Mouse (Mus musculus) neural tube, embryonic 11.5 days (tissue): ENCODE measurements around the gene Map7. TPM values are rescaled to one million over a fixed set of nuclear protein-coding genes. Genes with fewer than 3 reads are reported as not detected.

Experiments used
- ATAC-seq: fragments of 200-750 bp; cut with Nextera tagmentation; 2 replicates; pipeline ENCODE4 v1.8.0; 2017; ENCODE audit warnings: moderate number of reproducible peaks, mild to moderate bottlenecking, moderate TSS enrichment, moderate library complexity; ENCODE audit not compliant: insufficient read depth, low FRiP score, low TSS enrichment
- DNase-seq: peaks from one replicate; pipeline ENCODE4 v3.0.0-alpha.2; 2015; ENCODE audit warnings: low spot score
- H3K27ac ChIP-seq: fragments of 300-500 bp; sonication (generic); 2 replicates; pipeline ENCODE4 v1.5.1; 2014; ENCODE audit warnings: low read depth, mild to moderate bottlenecking, low read length
- H3K27me3 ChIP-seq: fragments of 300-500 bp; sonication (generic); 2 replicates; pipeline ENCODE4 v1.6.1; 2014; ENCODE audit warnings: mild to moderate bottlenecking, low read length, mixed read lengths; ENCODE audit not compliant: control insufficient read depth, insufficient read depth
- H3K36me3 ChIP-seq: fragments of 300-500 bp; sonication (generic); 2 replicates; pipeline ENCODE4 v1.6.1; 2014; ENCODE audit warnings: mild to moderate bottlenecking, low read length, moderate library complexity, mixed read lengths; ENCODE audit not compliant: control insufficient read depth, insufficient read depth
- H3K4me1 ChIP-seq: fragments of 300-500 bp; sonication (generic); 2 replicates; pipeline ENCODE4 v1.6.1; 2014; ENCODE audit warnings: low read length, mixed read lengths; ENCODE audit not compliant: control insufficient read depth, insufficient read depth
- H3K4me2 ChIP-seq: fragments of 300-500 bp; sonication (generic); 2 replicates; pipeline ENCODE4 v1.6.1; 2014; ENCODE audit warnings: low read depth, mild to moderate bottlenecking, moderate library complexity
- H3K4me3 ChIP-seq: fragments of 300-500 bp; sonication (generic); 2 replicates; pipeline ENCODE4 v1.5.1; 2014; ENCODE audit warnings: low read depth, low read length
- H3K9ac ChIP-seq: fragments of 300-500 bp; sonication (generic); 2 replicates; pipeline ENCODE4 v1.6.1; 2014; ENCODE audit warnings: mild to moderate bottlenecking, low read length
- H3K9me3 ChIP-seq: fragments of 300-500 bp; sonication (generic); 2 replicates; pipeline ENCODE4 v1.6.1; 2016; ENCODE audit warnings: low read length; ENCODE audit not compliant: control insufficient read depth
- WGBS: fragments of 180-500 bp; shearing (Covaris S2); extraction: QIAGEN DNeasy Blood & Tissue Kit; methylation state at CpG from one replicate; pipeline ENCODE4 v1.1.7; 2014; 5-methylcytosine and 5-hydroxymethylcytosine counted together
- polyA plus RNA-seq: library from polyadenylated mRNA; unstranded; fragments of >200 nt; fragmentation: Nextera tagmentation; extraction: Ambion mirVana; gene quantifications from 2 replicates; pipeline ENCODE4 v1.2.1, GENCODE M21; 2014

Gene Map7
- polyA plus RNA-seq, 1 experiment from 2014 or later, result 5.4 TPM

DNA sequence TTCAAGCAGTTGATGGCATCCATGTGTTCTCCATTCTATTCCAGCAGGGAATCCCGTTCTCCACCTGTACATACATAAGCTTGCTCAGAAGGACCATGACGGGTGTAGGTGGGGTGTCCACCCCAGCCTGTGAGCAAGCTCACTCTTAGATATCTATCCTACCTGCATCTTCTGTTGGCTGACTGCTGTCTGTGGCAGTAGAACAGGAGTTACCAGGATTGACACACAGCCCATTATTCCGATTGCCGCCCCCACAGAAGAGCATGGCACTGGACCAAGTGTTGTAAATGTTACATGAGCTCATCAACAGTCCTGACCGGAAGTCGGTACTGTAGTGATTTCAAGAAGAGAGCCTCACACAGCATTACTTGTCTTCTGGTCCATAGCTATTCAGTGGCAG lies 92.6 kb downstream of the Map7 start:
- no peak overlapping the region for H3K4me2 ChIP-seq
- no peaks in the 10 kb centered on the region for H3K9me3 ChIP-seq
- 92% methylated on average over 6 of the region's 6 CpGs for WGBS
- H3K4me1 ChIP-seq, result no peaks in the 10 kb centered on the region; the same call in 1 of the 2 replicates
- H3K36me3 ChIP-seq, result no peaks in the 10 kb centered on the region
- no peak overlapping the region for H3K4me3 ChIP-seq
- H3K27me3 ChIP-seq, result no peaks in the 10 kb centered on the region
- H3K27ac ChIP-seq, result no peak overlapping the region
- H3K9ac ChIP-seq, result no peak overlapping the region
- no peak for DNase-seq
- ATAC-seq, result no peak

DNA sequence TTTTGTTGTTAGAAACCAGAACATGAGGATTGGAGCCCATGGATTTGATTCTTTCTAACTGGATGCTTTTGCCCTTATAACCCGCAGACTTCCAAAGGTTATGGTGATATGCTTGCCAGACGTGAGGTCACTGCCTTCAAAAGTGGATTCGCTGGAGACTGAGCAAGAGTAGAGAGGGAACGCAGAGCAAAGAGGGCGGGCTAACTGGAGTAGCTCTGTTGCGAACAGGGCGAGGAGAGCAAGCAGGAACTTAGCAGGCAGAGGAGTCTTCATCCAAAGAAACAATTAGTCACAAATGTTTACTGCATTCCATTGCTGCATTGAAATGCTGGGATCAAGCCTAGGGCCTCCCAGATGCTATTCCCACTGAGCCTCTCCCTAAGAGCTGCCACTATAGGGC lies 95.0 kb downstream of the Map7 start:
- no peaks in the 10 kb centered on the region for H3K9me3 ChIP-seq
- no peak overlapping the region for H3K27ac ChIP-seq
- 81% methylated on average over 7 of the region's 7 CpGs for WGBS
- no peaks in the 10 kb centered on the region for H3K36me3 ChIP-seq
- no peak overlapping the region for H3K4me3 ChIP-seq
- no peaks in the 10 kb centered on the region for H3K27me3 ChIP-seq
- no peak for ATAC-seq
- no peak overlapping the region for H3K4me2 ChIP-seq
- no peak for DNase-seq
- no peaks in the 10 kb centered on the region; the same call in 1 of the 2 replicates for H3K4me1 ChIP-seq
- no peak overlapping the region for H3K9ac ChIP-seq

DNA sequence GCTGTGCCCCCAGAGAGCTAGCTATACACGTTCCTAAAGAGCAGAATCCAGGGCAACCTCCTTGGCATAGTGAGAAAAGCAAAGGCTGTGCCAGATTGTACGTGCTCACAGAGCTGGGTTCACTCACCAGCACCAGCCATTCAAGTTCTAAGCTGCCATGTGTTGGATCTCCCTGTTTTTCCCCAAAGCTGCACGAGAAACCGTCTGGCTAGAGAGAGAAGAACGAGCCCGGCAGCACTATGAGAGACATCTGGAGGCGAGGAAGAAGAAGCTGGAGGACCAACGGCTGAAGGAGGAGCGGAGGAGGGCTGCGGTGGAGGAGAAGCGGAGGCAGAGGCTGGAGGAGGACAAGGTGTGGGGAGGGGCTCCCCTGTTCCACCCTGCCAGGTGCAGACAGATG lies 96.8 kb downstream of the Map7 start:
- ATAC-seq (no peak), DNase-seq (no peak)
- no peak overlapping the region for H3K9ac ChIP-seq
- H3K27ac ChIP-seq, result no peak overlapping the region
- no peaks in the 10 kb centered on the region for H3K36me3 ChIP-seq
- no peaks in the 10 kb centered on the region for H3K9me3 ChIP-seq
- H3K27me3 ChIP-seq, result no peaks in the 10 kb centered on the region
- H3K4me2 ChIP-seq, result no peak overlapping the region
- no peak overlapping the region for H3K4me3 ChIP-seq
- 91% methylated on average over 11 of the region's 11 CpGs for WGBS
- no peaks in the 10 kb centered on the region; the same call in 1 of the 2 replicates for H3K4me1 ChIP-seq

DNA sequence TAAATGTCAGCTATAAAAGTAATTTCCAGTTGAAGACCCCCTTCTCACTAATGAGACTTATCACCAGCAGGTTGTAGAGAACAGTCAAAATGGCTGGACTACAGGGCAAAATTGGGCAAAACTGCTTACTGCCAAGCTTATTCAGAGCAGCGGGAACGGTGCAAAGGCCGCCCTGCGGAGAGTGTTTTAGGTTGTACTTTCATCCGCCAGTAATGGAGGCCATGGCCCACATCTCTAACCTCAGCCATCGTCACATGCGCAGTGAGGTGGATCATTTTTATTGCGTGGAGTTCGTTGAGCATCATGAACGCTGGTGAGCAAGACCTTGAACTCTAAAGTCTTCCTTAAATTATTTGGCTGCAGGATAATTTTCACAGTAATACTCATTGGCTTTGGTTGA lies 100.8 kb downstream of the Map7 start:
- no peak for DNase-seq
- H3K4me1 ChIP-seq, result no peaks in the 10 kb centered on the region
- no peak overlapping the region for H3K4me2 ChIP-seq
- H3K27ac ChIP-seq, result no peak overlapping the region
- no peaks in the 10 kb centered on the region for H3K9me3 ChIP-seq
- H3K27me3 ChIP-seq, result no peaks in the 10 kb centered on the region
- no peaks in the 10 kb centered on the region for H3K36me3 ChIP-seq
- 94% methylated on average over 10 of the region's 10 CpGs for WGBS
- H3K4me3 ChIP-seq, result no peak overlapping the region
- no peak overlapping the region for H3K9ac ChIP-seq
- no peak for ATAC-seq

DNA sequence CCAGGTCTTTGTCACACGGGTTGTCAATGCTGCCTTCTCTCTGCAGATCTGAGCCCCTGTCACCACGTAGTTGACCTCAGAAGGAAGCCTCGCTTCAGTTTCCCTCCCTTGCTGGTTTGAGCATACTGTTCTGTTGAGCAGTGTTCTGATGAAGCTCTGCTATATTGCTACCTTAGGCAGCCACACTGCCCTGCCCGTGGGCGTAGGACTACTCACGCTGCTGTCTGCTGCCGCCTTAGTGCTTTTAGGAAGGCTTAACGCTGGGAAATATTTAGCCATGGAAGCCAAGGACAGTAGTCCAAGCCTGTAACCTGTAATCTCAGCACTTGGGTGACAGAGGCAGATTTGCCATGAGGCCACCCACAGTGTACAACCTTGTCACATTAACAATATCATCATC lies 107.3 kb downstream of the Map7 start:
- no peak overlapping the region for H3K4me2 ChIP-seq
- H3K9me3 ChIP-seq, result no peaks in the 10 kb centered on the region
- H3K36me3 ChIP-seq, result no peaks in the 10 kb centered on the region
- DNase-seq (no peak), ATAC-seq (no peak)
- H3K4me1 ChIP-seq, result no peaks in the 10 kb centered on the region
- no peaks in the 10 kb centered on the region for H3K27me3 ChIP-seq
- H3K4me3 ChIP-seq, result no peak overlapping the region
- H3K27ac ChIP-seq, result no peak overlapping the region
- no peak overlapping the region for H3K9ac ChIP-seq
- WGBS, result 93% methylated on average over 8 of the region's 8 CpGs

DNA sequence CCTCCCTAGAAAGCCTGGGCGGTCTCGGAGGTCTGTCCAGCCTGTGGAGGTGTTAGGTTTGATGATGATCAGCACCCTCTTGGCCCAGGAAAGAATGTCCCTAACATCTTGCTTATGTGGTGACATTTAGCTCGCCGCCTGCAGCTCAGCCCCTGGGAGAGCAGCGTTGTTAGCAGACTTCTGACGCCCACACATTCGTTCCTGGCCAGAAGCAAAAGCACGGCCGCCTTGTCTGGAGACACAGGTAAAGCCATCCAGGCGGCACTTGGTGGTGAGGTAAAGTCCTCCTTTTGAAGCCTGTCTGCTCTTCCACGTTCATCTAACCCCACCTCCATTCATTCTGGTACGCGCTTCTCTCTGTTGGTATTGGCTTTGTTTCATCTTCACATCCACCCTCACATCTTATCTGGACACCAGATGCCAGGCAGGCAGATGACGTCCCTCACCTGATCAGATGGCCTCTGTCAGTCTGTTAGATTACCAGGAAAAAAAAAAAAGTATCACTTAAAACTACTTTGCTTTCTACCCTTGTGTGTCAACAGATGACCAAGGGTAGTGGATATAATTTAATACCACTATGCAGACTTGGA lies 108.9 kb downstream of the Map7 start:
- no peak overlapping the region for H3K9ac ChIP-seq
- H3K9me3 ChIP-seq, result no peaks in the 10 kb centered on the region
- ATAC-seq (no peak), DNase-seq (no peak)
- H3K4me3 ChIP-seq, result no peak overlapping the region
- H3K27ac ChIP-seq, result no peak overlapping the region
- H3K36me3 ChIP-seq, result no peaks in the 10 kb centered on the region
- H3K4me2 ChIP-seq, result no peak overlapping the region
- 92% methylated on average over 14 of the region's 14 CpGs for WGBS
- no peaks in the 10 kb centered on the region for H3K27me3 ChIP-seq
- H3K4me1 ChIP-seq, result no peaks in the 10 kb centered on the region

GRCm38 (mm10) chr10:20257721-20258720 lies 109.8 kb downstream of the Map7 start:
- no peak overlapping the region for H3K4me2 ChIP-seq
- DNase-seq (no peak), ATAC-seq (no peak)
- no peaks in the 10 kb centered on the region for H3K4me1 ChIP-seq
- no peak overlapping the region for H3K4me3 ChIP-seq
- 88% methylated on average over 15 of the region's 15 CpGs for WGBS
- H3K27me3 ChIP-seq, result no peaks in the 10 kb centered on the region
- H3K9me3 ChIP-seq, result no peaks in the 10 kb centered on the region
- H3K36me3 ChIP-seq, result no peaks in the 10 kb centered on the region
- H3K27ac ChIP-seq, result no peak overlapping the region
- no peak overlapping the region for H3K9ac ChIP-seq

DNA sequence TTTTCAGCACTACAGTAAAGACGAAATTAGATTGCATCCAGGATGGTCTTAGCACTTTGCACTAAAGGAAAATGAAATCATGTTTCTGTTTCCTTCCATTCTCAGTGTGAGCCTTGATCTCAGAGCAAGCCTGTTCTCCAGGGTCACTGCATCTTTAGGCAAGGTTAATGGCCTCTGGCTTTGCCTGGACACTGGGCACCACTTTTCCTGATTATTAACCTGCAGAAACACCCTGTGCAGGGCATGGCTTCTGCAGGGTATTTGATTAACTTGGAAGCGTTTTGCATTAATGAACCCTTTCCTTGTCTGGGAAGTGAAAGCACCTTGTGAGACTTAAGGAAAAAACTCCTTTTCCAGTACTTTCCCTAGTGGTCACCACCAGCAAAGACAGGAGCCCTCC lies 111.2 kb downstream of the Map7 start:
- Histone ChIP-seq H3K27me3 (no peaks in the 10 kb centered on the region), H3K4me1 (no peaks in the 10 kb centered on the region), H3K4me2 (no peak overlapping the region), H3K9ac (no peak overlapping the region), H3K27ac (no peak overlapping the region), H3K36me3 (no peaks in the 10 kb centered on the region), H3K9me3 (no peaks in the 10 kb centered on the region), H3K4me3 (no peak overlapping the region)
- no peak for ATAC-seq
- DNase-seq, result no peak
- 83% methylated on average over 2 of the region's 2 CpGs for WGBS

GRCm38 (mm10) chr10:20262896-20263295 lies 114.6 kb downstream of the Map7 start:
- Histone ChIP-seq H3K27me3 (no peaks in the 10 kb centered on the region), H3K4me3 (no peak overlapping the region), H3K27ac (no peak overlapping the region), H3K4me1 (no peaks in the 10 kb centered on the region), H3K4me2 (no peak overlapping the region), H3K9ac (no peak overlapping the region), H3K9me3 (no peaks in the 10 kb centered on the region), H3K36me3 (no peaks in the 10 kb centered on the region)
- ATAC-seq (no peak), DNase-seq (no peak)
- WGBS, result 83% methylated on average over 6 of the region's 6 CpGs
